Mouse (Mus musculus): ENCODE data around the gene Lpcat2. TPM values are rescaled to one million over a fixed set of nuclear protein-coding genes. Genes with fewer than 3 reads are reported as not detected.

Lpcat2 gene
- polyA plus RNA-seq, 1 experiment from 2014 or later, result 7.9 TPM

- CTCF ChIA-PET, result no interaction called here
- in situ Hi-C loops (cut with MboI; ENCODE audit: low pct_unique_long_range_greater_than_20kb), result no loop called here
- POLR2A ChIA-PET, result no interaction called here
- no peak for DNase-seq (ENCODE audit: low read depth, low spot score)
- no peak for ATAC-seq
- TF ChIP-seq CTCF (IDR thresholded peaks at IDR 0.05), result no peak
- H3K27me3 ChIP-seq, result peaks cover 12% of the 10 kb centered on the region
These were observed 98.9 kb downstream of the Lpcat2 start for GRCm38 (mm10) chr8:92954044-92954443.

DNA sequence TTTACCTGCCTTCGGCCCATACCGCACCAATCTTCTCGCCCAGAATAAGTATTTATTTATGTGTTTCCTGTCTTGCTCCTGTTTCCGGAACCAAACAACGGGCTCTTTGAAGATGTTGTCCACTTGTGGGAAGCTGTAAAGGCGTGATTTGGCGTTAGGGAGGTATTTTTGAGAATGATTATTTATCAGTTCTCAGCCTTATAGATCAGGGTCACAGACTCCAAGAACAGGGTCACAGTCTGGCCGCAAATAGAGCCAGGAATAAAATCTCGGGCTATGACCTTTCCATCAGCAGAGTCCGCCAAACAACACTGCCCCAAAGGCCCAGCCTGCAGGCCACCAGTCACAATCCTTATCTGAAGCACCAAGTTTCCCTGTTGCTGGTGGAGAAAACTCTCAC lies 104.6 kb downstream of the Lpcat2 start, which contains the start of gene Slc6a2:
TSS of gene Slc6a2 (plus strand) at position 301 of the 400 bp plus-strand sequence.
- in situ Hi-C loops (cut with MboI; ENCODE audit: low pct_unique_long_range_greater_than_20kb), result no loop called here
- TF ChIP-seq CTCF (IDR thresholded peaks at IDR 0.05), result no peak
- ChIA-PET CTCF (no interaction called here), POLR2A (interaction anchor here (0.6 kb wide), 1 partner anchor 314 kb away, joined by 3 read pairs; no protein-coding TSS in a partner anchor)
- peaks cover 37% of the 10 kb centered on the region for H3K27me3 ChIP-seq
- ATAC-seq (no peak), DNase-seq (ENCODE audit: low read depth, low spot score) (no peak)

DNA sequence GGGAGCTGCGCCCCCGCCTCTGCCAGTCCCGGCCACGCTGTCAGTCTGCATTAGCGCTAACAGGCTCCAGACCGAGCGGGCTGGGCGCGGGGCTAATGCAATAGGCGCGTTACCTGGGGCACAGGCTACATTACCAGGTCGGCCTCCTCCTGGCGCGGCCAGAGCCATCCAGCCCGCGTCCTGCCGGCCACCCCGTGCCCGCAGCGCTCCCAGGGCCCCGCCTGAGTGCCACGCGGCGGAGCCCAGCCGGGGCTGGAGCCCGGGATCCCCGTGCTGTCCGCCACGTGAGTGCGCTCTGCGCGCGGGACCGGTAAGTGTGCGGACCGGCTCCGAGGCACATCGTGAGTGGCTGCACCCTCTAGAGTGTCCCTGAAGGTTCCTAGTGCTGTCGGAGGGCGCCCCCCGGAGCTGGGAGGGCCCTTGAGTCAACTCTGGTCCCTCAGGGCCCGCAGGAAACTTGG lies 105.3 kb downstream of the Lpcat2 start:
- ChIA-PET CTCF (no interaction called here), POLR2A (no interaction called here)
- peaks cover 37% of the 10 kb centered on the region for H3K27me3 ChIP-seq
- no peak for TF ChIP-seq CTCF (IDR thresholded peaks at IDR 0.05)
- in situ Hi-C loops (cut with MboI; ENCODE audit: low pct_unique_long_range_greater_than_20kb), result no loop called here
- DNase-seq (ENCODE audit: low read depth, low spot score) (no peak), ATAC-seq (no peak)

GRCm38 (mm10) chr8:92961088-92961487 lies 105.9 kb downstream of the Lpcat2 start:
- peaks cover 37% of the 10 kb centered on the region for H3K27me3 ChIP-seq
- TF ChIP-seq CTCF (IDR thresholded peaks at IDR 0.05), result no peak
- no peak for ATAC-seq
- ChIA-PET POLR2A (no interaction called here), CTCF (no interaction called here)
- in situ Hi-C loops (cut with MboI; ENCODE audit: low pct_unique_long_range_greater_than_20kb), result no loop called here
- no peak for DNase-seq (ENCODE audit: low read depth, low spot score)

GRCm38 (mm10) chr8:92964556-92964955 lies 109.4 kb downstream of the Lpcat2 start:
- no peak for DNase-seq (ENCODE audit: low read depth, low spot score)
- ChIA-PET POLR2A (no interaction called here), CTCF (no interaction called here)
- peaks cover 27% of the 10 kb centered on the region for H3K27me3 ChIP-seq
- ATAC-seq, result no peak
- no peak for TF ChIP-seq CTCF (IDR thresholded peaks at IDR 0.05)
- in situ Hi-C loops (cut with MboI; ENCODE audit: low pct_unique_long_range_greater_than_20kb), result no loop called here

Other genes with a start within 250 kb of the Lpcat2 start
- not detected for gene Irx6, start 181.1 kb upstream of the Lpcat2 start, polyA plus RNA-seq (2021)
- 40.5 TPM for gene Mmp2, start 28.0 kb upstream of the Lpcat2 start, polyA plus RNA-seq (2021)
- 0.08 TPM for gene Capns2, start 46.1 kb downstream of the Lpcat2 start, polyA plus RNA-seq (2021)
- not detected for gene Slc6a2, start 104.7 kb downstream of the Lpcat2 start, polyA plus RNA-seq (2021)
- gene Ces1a, start 192.9 kb downstream of the Lpcat2 start, polyA plus RNA-seq (2021), result not detected
- not detected for gene Ces1b, start 224.7 kb downstream of the Lpcat2 start, polyA plus RNA-seq (2021)